Mouse (Mus musculus): ENCODE measurements at regions not wholly inside any gene's neighbourhood (a gene's known extent, or its start where the extent isn't known, plus 50 kb on each side); places are given as distances from the start of the nearest gene placed in this dataset.

DNA sequence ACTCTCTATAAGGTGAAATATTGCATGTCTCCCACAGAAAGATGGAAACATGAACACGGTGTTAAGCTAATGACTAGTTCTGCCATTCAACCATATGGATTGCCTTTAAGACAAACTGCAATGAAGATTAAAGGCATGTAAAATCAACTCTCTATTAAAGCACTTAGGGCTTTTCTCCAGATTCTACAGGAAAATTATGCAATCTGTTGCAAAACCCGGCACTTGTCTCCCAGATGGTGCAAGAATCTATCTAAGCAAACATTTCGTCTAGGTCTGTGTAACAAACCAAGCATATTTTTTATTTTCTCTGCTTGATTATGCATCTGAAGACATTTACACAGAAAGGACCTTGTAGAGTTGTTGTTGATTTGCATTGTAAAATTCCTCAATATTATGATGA, 1682.9 kb downstream of the Cdh8 start:
- no peak for DNase-seq (ENCODE audit: low spot score)

DNA sequence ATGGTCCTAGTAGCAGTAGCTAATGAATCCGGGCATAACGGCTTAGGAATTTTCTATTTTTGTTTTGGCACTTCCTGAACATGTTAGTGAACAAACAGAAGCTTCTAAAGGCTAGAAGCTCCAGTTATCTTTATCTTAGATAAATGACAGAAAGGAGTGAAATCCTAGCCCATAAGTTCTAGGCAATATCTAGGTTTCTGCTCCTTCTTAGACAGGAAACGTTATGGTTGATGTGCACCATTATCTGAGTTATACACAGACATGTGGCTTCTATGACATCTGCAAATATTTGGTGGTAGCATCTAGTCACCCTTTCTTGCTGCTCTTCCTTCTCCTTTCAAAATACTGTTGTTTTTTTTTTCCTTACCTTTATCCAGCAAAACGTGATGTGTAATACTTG, 1693.6 kb downstream of the Cdh8 start:
- DNase-seq (ENCODE audit: low spot score), result no peak

DNA sequence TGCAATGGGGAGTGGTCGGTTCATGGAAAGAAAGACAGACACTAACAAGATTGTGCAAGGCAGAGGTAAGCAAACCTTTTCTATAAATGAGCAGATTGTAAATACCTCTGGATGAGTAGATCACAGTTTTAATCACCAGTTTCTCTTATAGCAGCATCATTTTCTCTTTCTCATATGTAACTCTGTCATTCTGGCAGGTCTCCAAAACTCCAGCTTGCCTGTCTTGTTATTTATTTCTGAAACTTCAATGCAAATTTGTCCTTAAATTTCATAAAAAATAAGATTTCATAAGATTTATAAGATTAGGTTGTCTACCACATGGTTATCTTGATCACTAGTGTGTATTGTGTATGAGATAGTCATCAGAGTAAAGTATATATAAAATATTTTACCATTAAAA, 1714.6 kb downstream of the Cdh8 start:
- DNase-seq (ENCODE audit: low spot score), result no peak

DNA sequence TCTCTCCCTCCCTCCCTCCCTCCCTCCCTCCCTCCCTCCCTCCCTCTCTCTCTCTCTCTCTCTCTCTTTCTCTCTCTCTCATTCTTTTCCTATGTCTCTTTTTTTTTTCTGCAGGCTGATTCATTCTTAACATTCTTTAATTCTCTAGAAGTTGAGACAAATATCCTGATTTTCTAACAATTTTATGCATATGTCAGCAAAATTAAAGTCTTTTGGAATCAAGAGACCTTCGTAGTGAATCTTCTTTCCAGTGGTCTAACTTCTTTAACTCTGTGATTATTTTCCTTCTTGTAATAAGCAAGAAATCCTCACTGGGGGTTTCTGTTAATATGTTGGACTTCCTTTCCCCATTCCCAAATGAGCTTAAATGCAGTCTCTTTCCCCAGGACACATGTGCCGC, 1751.9 kb downstream of the Cdh8 start:
- DNase-seq (ENCODE audit: low spot score), result no peak

DNA sequence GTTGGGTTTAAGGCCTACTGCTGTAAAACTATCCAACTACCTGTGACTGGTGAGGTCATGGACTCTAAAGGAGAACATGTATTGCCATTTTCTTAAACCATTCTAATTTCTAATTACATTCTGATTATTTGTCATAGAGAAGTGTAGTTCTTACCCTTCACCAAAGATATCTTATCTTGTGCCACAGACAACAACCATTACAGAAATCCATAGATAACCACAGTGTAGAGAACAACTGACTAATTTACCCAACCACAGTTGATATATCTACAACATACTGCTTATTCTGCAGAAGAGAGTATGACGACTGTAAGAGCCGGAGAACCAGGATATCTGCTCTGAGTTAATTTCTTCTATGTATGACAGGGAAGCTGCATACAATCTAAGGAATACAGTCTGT, 1754.1 kb downstream of the Cdh8 start:
- DNase-seq (ENCODE audit: low spot score), result no peak

DNA sequence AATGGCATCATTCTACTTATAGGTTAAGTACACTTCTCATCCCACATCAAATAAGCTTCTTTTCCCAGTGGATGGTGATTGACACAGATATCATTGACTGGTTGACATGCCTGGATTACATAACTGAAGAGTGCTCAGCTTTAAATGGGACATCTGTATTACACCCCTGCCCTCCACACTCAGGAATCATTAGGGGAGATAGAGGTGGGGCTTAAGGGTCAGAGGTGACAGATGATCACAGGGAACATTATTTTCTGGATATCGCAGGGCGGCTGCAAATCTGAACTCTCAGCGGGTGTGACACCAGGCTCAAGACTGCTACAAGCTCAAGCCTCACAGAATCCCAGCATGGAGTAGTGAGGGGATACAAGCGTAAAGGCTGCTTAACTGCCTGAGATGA, 1763.5 kb upstream of the Got2 start:
- DNase-seq (ENCODE audit: low spot score), result peak; percentile 3

DNA sequence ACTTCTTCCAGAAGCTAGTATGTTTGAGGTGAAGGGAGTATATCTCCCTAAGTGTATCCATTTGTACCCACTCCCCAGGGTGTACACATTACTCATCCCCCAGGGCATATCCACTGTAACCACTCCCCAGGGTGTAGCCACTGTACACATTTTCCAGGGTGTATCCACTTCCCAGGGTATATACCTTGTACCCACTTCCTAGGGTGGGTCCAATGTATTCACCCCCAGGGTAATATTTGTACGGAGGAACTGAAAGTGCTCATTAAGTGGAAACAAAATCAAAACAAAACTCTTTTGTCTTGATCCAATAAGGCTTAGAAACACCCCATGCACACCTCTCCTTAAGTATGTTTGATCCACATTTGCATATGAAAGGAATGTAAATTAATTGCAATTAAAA, 1744.6 kb upstream of the Got2 start:
- DNase-seq (ENCODE audit: low spot score), result no peak
